Mouse (Mus musculus): Measurements from ENCODE around the gene Gdap2.

Gdap2 gene

GRCm38 (mm10) chr3:100162315-100163105 lies at the start of gene Gdap2, which contains the start of gene Wdr3:
Gene Gdap2, plus strand, starts transcription at chr3:100162381.
Gene Wdr3, minus strand, starts transcription at chr3:100162407.
- peak; percentile 90 for DNase-seq (ENCODE audit: low spot score)

- DNase-seq (ENCODE audit: low spot score), result no peak
These were observed 43.5 kb upstream of the Gdap2 start for GRCm38 (mm10) chr3:100118681-100119080.

- no peak for DNase-seq (ENCODE audit: low spot score)
These were observed 40.2 kb upstream of the Gdap2 start for GRCm38 (mm10) chr3:100121961-100122360.

- DNase-seq (ENCODE audit: low spot score), result no peak
These were observed 39.7 kb upstream of the Gdap2 start for GRCm38 (mm10) chr3:100122445-100122844.

DNA sequence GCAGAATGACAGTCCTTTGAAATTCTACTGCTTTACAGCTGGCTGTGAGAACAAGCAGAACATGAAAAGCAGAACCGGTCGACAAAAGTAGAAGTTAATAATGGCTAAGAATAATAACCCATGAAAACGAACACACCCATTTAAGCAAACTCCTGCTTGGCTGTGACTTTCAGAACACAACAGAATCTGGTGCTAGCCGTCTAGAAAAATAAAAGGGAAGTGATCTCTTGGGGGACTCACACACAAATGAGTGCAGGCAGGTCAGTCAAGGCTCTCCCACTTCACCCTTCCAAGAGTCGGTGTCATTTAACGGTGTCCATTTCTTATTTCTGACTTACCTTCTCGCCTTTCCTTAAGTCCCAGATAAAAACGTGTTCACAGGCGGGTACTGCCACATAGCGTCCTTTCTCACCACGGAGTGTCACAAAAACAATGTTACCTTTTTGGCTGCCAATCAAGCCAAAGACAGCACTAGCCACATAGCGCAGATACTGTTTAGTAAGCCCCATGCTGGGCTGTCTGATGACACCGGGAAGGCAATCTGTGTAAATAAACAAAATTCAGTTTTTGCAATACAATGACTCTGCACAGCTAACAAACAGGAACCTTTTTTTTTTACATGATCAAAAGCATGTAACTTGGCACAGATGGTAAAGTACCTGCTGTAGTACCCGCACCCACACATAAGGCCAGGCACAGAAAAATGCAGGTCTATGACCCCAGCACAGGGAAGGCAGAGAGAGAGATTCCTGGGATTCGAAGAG lies 1.3 kb upstream of the Gdap2 start:
- no peak for DNase-seq (ENCODE audit: low spot score)

DNA sequence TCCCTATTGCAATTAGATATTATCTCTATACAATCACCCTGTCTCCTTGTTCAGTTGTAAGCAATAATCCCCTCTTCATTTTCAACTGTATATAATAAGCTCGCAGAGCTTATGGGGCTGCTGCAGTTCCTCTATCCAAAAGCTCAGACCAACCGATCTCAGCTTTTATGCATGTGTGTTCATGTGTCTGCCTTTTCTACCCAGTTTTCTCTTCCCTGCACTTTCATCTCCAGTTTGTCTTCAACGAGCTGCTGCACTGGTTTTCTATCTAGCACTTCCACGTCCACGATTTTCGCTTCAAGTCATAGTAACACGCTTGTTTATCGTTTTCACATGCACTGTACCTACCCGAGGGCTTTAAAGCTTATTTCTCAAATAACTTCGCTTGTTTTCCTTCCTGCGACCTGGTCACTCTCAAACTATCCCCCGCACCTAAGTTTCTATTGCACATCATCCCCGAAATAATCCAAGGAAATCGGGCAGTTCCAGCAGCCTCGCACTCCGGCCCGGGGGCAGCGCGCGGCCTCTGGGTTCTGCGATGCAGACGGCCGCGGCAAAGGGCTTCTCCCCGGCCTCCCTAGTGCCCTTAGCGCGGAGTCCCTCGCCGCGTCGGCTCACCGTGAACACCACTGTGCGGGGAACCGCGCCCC lies 391 bp upstream of the Gdap2 start:
- no peak for DNase-seq (ENCODE audit: low spot score)

DNA sequence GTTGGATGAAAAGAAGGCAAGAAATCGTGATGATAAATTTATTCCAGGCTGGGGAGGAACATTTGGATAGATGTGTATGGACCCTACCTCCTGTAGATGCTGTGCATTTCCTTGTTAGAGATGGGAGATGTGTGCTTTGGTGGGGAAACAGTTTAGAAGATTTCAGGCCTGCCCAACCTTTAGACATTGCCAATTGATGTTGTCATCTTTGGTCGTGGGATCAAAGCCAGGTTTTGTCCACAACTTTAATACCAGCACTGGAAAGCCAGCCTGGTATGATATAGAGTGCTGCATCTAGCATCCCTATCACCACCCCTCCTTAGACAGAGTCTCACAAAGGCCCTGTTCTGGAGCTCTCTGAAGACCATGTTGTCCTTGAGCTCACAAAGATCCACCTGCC lies 1.4 kb downstream of the Gdap2 start:
- no peak for DNase-seq (ENCODE audit: low spot score)

GRCm38 (mm10) chr3:100164991-100165390 lies 2.8 kb downstream of the Gdap2 start:
- no peak for DNase-seq (ENCODE audit: low spot score)

GRCm38 (mm10) chr3:100176031-100176430 lies 13.8 kb downstream of the Gdap2 start:
- DNase-seq (ENCODE audit: low spot score), result no peak

DNA sequence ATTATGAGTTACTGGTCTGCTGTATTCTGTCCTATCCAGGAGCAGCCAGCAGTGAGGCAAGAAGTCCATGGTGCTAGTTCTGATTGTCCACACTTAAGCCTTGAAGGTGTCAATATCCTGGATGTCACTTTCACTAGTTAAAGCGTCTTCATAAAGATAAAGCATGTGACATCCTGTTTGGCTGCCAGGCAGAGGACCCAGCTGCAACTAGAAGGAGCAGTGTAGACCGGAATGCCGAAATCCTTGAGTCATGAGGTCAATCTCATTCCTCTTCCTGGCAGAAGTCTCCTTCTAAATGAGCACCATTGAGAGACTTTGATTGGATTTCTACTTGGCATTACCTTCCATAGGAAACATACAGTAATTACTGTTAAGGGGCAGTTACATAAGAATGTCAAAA lies 18.3 kb downstream of the Gdap2 start:
- no peak for DNase-seq (ENCODE audit: low spot score)

DNA sequence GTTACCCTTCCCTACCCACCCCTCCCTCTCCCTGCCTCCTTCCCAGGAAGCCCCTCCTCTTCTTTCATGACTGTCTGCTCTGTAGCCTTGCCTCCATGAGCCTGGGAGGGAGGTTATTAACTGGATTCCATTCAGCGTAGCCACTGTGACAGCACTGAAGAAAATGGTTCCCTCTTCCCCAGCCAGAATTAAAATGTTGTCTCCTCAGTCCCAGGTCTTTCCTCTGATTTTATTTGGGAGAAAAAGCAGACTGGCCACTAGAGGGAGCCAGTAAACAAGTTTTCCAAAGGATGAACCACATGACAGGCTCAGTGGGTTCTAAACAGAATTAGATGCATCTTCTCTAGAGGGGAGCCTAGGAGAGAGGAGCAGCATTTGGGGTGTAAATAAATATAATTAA lies 27.3 kb downstream of the Gdap2 start:
- DNase-seq (ENCODE audit: low spot score), result peak; percentile 46

DNA sequence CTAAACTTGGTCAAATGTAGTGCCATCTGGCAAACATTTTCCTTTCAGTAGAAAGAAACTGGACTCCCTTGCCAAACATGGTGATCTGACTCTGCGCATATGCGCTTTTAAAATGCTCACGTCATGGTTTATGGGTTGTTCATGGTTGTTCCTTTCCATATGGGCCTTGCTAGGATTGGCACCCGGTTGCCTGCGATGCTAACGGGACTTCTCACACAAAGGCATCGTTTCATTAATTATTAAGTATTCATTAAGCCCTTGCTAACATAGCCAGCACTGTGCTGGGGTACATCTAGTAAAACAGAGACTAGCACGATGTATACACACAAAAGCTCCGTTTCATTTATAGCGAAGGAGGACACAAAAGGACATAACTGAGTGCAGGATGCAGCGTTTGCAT lies 27.7 kb downstream of the Gdap2 start:
- DNase-seq (ENCODE audit: low spot score), result no peak

DNA sequence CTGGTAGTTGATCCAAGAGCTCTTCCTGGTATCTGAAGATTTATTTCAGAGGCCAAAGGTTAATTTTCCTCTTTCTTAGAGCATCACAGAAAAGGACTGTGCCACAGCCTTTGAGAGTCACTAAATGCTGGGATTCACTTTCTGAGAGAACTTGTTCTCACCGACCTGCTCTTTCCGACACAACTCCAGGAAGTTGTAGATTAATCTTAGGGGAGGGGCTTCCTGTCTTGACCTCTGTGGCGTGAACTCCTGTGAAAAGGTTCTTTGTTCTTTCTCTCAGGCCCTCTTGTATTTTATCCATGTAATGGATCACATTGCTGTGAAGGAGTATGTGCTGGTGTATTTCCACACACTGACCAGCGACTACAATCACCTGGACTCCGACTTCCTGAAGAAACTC lies 32.0 kb downstream of the Gdap2 start:
- DNase-seq (ENCODE audit: low spot score), result no peak

DNA sequence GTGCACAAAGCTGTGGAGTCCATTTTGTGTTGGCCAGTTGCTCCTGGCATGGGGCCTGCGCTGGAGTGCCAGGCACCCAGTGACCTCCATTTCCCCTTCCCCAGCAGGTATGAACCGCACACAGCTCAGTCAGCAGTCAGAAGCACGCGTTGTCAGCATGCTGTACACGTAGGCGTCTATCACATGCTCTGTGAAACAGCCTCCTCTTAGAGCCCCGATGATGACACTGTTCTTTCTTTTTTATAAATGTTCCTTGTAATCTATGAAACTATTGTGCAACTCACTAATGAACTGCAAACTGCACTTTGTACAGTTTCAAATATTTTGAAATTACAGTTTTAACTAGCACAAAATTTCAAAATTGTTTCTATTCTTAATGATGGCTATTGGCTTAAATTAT lies 39.4 kb downstream of the Gdap2 start:
- DNase-seq (ENCODE audit: low spot score), result no peak

DNA sequence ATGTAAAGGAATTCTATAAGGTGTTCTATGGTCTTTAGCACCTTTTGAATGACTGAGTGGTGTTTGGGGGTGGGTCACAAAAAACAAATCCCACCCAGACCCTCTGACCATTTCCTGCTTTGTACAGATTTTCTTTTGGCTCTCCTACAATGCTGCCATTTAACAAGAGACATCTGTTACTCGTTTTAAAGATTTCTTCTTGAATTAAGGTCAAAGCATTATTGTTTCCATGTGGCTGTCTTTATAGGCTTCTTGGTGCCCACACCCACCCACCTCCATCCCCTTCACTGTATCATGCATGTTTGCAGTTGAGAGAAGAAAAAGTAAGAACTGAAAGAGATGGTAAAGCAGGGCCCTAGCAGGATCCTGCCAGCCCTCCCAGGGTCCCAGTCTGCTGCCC lies 44.8 kb downstream of the Gdap2 start:
- DNase-seq (ENCODE audit: low spot score), result no peak

DNA sequence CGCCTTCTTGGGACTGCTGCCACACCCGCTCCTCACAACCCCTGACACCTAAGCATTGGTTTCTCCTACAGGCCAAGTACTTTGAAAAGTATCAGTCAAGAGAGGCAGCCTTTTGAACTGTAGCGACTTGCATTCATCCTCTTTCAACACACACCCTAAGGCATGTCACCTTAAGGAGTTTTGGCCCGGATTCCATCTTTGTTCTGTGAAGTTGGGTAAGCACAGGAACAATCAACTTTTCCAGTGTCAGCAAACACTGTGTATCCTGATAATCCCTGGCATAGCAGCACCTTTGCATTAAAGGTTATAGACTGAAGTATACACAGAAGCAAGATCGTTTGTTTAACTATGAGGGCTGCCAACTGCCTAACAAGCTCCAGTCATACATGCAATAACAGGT lies 53.3 kb downstream of the Gdap2 start:
- DNase-seq (ENCODE audit: low spot score), result no peak

DNA sequence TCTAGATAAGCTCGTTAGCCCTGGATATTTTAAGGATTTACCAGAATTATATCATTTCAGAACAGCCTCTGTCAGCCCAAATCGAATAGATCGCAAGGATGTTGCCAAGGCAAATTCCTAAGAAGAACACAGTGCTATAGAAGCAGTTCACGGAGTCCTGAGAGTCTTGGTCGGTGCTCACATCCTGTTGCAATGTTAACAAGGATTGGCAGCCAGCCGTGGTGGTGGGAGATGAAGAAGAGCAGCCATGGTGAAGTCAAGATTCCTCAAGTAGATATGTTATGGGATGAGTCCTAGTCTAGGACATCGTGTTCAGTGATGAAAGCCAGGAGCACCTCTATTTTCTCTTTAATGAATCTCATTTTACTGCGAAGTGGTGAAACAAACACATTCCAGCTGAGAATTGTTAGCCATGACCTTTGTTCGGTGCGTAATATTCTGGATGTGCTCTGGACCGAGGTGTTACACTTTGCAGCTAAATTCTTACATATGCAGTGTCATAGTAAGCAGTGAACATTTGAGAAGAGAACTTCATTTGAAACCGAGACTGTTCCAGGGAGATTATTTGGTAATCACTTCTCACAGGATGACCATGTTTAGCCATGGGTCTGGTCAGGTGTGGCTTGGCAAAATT lies 63.3 kb downstream of the Gdap2 start:
- DNase-seq (ENCODE audit: low spot score), result no peak

- no peak for DNase-seq (ENCODE audit: low spot score)
These were observed 65.3 kb downstream of the Gdap2 start for GRCm38 (mm10) chr3:100227509-100227908.

- DNase-seq (ENCODE audit: low spot score), result no peak
These were observed 66.8 kb downstream of the Gdap2 start for GRCm38 (mm10) chr3:100228981-100229380.

DNA sequence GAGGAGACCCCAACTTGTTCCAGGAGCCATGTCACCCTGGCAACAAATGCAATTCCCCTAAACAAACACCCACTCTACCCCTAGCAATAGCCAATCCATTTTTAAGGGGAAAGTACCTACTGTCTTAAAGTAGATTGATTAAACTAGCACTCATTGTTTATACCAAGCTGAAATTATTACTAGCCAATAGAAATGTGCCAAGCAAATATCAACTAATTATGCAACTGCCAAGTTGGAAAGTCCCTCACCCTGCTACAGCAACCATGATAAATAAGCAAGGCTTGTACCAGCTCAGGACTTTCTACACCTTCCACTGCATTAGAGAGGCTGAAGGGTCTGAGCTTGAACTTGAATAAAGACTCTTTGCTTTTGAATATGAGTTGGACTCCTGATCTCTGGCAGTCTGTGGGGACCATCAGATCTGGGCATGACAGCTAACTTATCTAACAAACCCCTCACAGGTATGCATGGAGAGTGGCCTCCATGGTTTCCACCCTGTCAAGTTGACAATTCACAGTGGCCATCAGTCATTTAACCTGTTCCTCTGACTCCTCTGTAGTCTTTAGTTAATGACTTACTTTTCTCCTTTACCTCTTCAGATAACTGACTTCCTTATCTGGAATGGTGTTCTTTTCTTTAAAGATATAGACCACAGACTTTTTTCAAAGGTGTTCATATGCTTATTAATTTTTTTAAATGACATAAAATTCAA lies 74.7 kb downstream of the Gdap2 start:
- DNase-seq (ENCODE audit: low spot score), result no peak

GRCm38 (mm10) chr3:100242230-100242629 lies 80.0 kb downstream of the Gdap2 start:
- no peak for DNase-seq (ENCODE audit: low spot score)

All from urinary bladder, postnatal 25 days (tissue).